Mouse (Mus musculus): Measurements from ENCODE around the gene Dnal4. TPM values are rescaled to one million over a fixed set of nuclear protein-coding genes. Genes with fewer than 3 reads are reported as not detected.
A peak's percentile ranks its signal among the peaks of the same experiment; 100 is the strongest.

The Dnal4 gene
- polyA plus RNA-seq, 1 experiment from 2014 or later: 73.3 TPM

DNA sequence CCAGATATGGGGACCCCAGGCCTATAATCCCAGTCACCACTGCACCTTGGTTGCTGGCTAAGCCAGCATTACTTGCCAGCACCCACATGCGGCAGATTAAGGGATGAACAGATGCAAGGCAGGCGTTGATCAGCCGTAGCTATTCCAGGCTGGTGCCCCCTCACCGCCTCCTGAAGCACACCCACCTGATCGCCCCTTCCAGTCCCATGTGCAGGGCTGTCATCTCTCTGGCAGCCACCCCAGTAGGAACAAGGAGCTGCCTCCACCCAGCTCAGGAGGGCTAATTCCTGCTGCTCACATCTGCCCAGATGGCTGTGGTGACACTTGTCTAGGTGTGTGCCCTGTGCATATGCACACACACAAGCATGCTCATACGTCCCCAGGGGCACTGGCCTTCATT is 16.7 kb downstream of the Dnal4 start:
- H3K36me3 ChIP-seq: peaks cover 32% of the 10 kb centered on the region
- no peak for ATAC-seq (ENCODE audit: insufficient number of reproducible peaks, low FRiP score, low TSS enrichment, low read depth)
- H3K9me3 ChIP-seq (replicated peaks): no peaks in the 10 kb centered on the region
- no peak overlapping the region for H3K4me2 ChIP-seq (replicated peaks)
- no peak overlapping the region for H3K9ac ChIP-seq
- no peak overlapping the region for H3K27ac ChIP-seq (replicated peaks)
- no peak overlapping the region for H3K4me3 ChIP-seq (replicated peaks)
- no peaks in the 10 kb centered on the region for H3K27me3 ChIP-seq
- peaks cover 33% of the 10 kb centered on the region for H3K4me1 ChIP-seq
- WGBS: 78% methylated on average over 6 of the region's 6 CpGs

DNA sequence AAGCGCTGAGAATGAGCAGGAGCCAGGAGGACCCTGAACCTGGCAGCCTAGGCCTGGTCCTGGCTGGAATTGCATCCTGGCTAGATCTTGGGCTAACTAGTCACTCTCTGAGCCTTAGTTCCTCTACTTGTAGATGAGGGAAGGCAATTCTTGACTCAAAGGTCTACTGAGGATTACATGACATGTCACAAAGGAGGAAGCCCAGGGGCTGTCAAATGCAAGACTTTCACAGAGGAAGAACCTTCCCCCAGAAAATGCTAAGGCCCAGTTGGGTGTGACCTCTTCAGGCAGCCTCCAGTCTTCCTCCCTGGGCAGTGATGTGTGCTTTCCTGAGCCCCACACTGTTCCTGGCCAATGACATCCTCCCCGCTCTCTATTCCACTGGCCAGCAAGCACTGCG is 20.5 kb downstream of the Dnal4 start:
- Histone ChIP-seq H3K4me2 (replicated peaks) (no peak overlapping the region), H3K27ac (replicated peaks) (no peak overlapping the region), H3K4me1 (peaks cover 25% of the 10 kb centered on the region; the same call in 1 of the 2 replicates), H3K36me3 (peaks cover 7% of the 10 kb centered on the region; the same call in 1 of the 2 replicates), H3K9ac (no peak overlapping the region), H3K9me3 (replicated peaks) (no peaks in the 10 kb centered on the region), H3K4me3 (replicated peaks) (no peak overlapping the region), H3K27me3 (no peaks in the 10 kb centered on the region)
- no peak for ATAC-seq (ENCODE audit: insufficient number of reproducible peaks, low FRiP score, low TSS enrichment, low read depth)
- 99% methylated on average over 3 of the region's 3 CpGs for WGBS

DNA sequence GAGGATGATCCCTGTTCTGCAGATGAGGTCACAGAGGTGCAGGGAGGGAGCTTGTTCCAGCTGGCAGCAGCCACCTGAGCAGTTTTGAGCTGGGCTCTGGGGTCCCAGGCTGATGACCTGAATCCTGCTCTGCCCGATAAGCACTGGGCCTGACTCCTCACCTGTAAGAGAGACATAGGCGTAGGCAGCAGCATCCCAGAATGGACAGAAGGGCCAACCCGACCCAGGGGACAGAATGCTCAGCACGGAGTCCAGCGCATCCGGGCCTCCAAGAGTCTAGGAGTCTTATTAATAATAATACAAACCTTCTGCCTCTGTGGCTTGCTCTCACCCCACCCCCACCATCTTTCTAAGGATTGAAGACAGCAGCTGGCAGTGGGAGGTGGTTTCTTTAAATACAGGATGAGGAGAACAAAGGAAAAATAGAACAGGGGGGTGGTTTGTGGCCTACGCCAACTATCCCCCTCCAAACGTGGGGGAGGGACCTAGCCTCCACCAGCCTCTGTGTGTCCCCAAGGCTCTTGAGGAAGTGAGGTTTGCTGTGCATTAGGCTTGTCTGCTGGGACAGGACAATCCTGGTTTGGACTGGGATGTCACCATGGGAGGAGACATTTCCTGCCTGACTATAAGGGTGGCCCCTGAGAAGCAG is 21.5 kb downstream of the Dnal4 start:
- H3K4me1 ChIP-seq: peaks cover 25% of the 10 kb centered on the region; the same call in 1 of the 2 replicates
- 0 out of 2 replicates have a peak, but pooled peaks have one; percentile 32 for ATAC-seq (ENCODE audit: insufficient number of reproducible peaks, low FRiP score, low TSS enrichment, low read depth)
- H3K4me2 ChIP-seq (replicated peaks): no peak overlapping the region
- H3K4me3 ChIP-seq (replicated peaks): no peak overlapping the region
- no peaks in the 10 kb centered on the region for H3K27me3 ChIP-seq
- peak overlapping the region; percentile 28; the same call in 1 of the 2 replicates for H3K27ac ChIP-seq (replicated peaks)
- H3K9me3 ChIP-seq (replicated peaks): no peaks in the 10 kb centered on the region
- H3K36me3 ChIP-seq: no peaks in the 10 kb centered on the region
- 51% methylated on average over 8 of the region's 8 CpGs for WGBS
- H3K9ac ChIP-seq: no peak overlapping the region

DNA sequence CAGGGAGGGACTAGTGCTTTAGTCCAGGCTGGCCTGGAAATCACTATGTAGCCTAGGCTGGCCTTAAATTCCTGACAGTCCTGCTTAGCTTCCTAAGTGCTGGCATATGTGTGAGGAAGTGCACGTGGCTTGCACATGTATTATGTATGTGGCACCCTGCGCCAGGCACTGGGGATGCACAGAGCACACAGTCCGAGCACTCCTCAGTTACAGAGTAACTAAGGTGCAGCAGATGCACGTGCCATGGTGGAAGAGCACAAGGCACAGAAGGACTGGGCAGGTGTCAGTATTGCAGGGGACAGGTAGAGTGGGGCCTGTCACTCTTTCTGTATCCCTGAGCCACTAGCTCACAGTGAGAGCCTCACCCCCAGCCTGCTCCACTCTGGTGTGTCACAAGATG is 22.5 kb downstream of the Dnal4 start:
- Histone ChIP-seq H3K27ac (replicated peaks) (no peak overlapping the region), H3K9me3 (replicated peaks) (no peaks in the 10 kb centered on the region), H3K9ac (no peak overlapping the region), H3K36me3 (no peaks in the 10 kb centered on the region), H3K4me3 (replicated peaks) (no peak overlapping the region), H3K4me2 (replicated peaks) (no peak overlapping the region), H3K27me3 (no peaks in the 10 kb centered on the region), H3K4me1 (peaks cover 25% of the 10 kb centered on the region; the same call in 1 of the 2 replicates)
- WGBS: 77% methylated on average over 4 of the region's 4 CpGs
- ATAC-seq (ENCODE audit: insufficient number of reproducible peaks, low FRiP score, low TSS enrichment, low read depth): no peak

DNA sequence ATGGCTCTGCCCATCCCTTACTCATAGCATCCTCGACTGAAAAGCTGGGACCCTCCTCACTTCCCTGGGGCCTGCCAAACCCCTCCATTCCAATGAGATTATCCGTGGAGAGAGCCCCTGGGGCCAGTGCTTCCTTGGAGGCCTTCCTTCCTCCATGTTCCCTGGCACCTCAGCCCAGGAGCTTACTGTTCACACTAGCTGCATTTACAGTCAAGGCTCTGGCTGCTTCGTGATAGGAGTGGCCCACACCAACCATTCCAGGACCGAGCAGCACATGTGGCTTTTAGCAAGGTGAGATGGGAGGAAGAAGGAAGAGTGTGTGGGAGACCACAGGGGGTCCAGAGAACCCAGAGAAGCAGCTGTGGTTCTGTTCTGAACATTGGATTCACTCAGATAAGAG is 23.8 kb downstream of the Dnal4 start:
- Histone ChIP-seq H3K9me3 (replicated peaks) (no peaks in the 10 kb centered on the region), H3K9ac (no peak overlapping the region), H3K4me3 (replicated peaks) (no peak overlapping the region), H3K27ac (replicated peaks) (no peak overlapping the region), H3K36me3 (no peaks in the 10 kb centered on the region), H3K4me2 (replicated peaks) (no peak overlapping the region), H3K27me3 (no peaks in the 10 kb centered on the region), H3K4me1 (peaks cover 25% of the 10 kb centered on the region; the same call in 1 of the 2 replicates)
- no peak for ATAC-seq (ENCODE audit: insufficient number of reproducible peaks, low FRiP score, low TSS enrichment, low read depth)
- 48% methylated on average over 4 of the region's 4 CpGs for WGBS

DNA sequence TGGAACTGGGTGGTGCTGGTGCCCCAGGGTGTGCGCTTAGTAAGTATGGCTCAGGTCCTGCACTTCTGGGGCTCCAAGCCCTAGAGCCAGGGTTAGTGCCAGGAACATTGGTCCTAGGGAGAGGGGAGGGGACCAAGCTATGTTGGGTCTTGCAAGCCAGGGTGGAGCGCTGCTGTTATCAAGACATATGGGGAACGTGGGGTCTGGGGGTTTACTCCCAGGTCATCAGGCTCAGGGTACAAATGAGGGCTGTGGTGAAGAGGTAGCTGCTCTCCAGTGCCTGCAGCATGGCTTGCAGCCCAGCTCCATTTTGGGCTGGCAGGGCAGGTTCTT is 24.3 kb downstream of the Dnal4 start:
- Histone ChIP-seq H3K36me3 (no peaks in the 10 kb centered on the region), H3K9ac (no peak overlapping the region), H3K27ac (replicated peaks) (no peak overlapping the region), H3K27me3 (no peaks in the 10 kb centered on the region), H3K4me2 (replicated peaks) (no peak overlapping the region), H3K4me3 (replicated peaks) (no peak overlapping the region), H3K4me1 (peaks cover 25% of the 10 kb centered on the region; the same call in 1 of the 2 replicates), H3K9me3 (replicated peaks) (no peaks in the 10 kb centered on the region)
- WGBS: 91% methylated on average over 3 of the region's 3 CpGs
- no peak for ATAC-seq (ENCODE audit: insufficient number of reproducible peaks, low FRiP score, low TSS enrichment, low read depth)

DNA sequence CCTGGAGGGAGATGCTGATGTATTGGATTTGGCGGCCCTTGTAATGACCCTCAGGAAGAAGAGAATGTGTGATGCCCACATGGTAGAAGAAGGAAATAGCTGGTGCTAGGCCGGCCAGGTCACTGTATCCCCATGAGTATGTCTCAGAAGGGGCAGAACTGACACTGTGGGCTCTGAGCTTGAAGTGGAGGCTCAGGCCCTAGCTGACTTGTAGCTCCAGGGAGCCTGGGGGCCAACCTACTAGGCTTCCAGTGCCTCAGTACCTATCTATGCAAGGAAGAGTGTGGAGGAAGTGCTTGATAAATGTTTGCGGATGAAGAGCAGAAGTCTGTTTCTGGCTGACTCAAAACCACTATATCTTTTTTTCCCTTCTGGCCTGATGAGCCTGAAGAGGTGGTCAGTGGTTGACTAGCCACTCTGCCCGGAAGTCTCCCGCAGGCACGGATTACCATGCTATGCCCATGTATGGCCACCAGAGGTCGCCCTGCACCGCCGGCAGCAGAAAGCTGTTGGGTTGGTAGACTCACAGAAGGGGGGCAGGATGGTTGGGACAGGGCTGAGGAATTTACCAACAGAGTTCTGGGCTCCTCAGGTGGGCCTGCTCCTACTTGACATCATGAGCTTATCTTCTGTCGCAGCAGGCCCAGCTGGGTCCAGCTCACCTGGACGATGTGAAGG is 24.8 kb downstream of the Dnal4 start:
- no peak overlapping the region for H3K9ac ChIP-seq
- H3K9me3 ChIP-seq (replicated peaks): no peaks in the 10 kb centered on the region
- WGBS: 23% methylated on average over 11 of the region's 11 CpGs
- no peak for ATAC-seq (ENCODE audit: insufficient number of reproducible peaks, low FRiP score, low TSS enrichment, low read depth)
- H3K27ac ChIP-seq (replicated peaks): no peak overlapping the region
- no peaks in the 10 kb centered on the region for H3K36me3 ChIP-seq
- no peaks in the 10 kb centered on the region for H3K27me3 ChIP-seq
- no peak overlapping the region for H3K4me3 ChIP-seq (replicated peaks)
- H3K4me1 ChIP-seq: peaks cover 25% of the 10 kb centered on the region; the same call in 1 of the 2 replicates
- no peak overlapping the region for H3K4me2 ChIP-seq (replicated peaks)

DNA sequence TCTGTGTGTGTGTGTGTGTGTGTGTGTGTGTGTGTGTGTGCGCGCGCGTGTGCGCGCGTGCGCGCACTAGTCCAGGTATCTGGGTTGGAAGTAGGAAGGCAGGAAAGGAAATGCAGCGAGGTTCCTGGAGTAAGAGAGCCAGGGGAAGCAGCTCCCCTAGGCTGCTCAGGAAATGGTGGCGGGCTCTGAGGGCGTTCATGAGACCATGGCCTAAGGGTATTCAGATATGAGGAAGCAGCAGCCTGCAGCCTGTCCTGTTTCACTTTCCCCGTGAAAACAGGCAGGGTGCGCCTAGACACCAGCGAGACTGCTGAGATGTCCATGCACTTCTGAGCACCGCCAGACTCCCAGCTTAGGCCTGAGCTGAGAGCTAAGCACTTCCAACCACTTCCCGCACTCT is 25.9 kb downstream of the Dnal4 start:
- Histone ChIP-seq H3K4me3 (replicated peaks) (no peak overlapping the region), H3K36me3 (no peaks in the 10 kb centered on the region), H3K9ac (no peak overlapping the region), H3K9me3 (replicated peaks) (no peaks in the 10 kb centered on the region), H3K4me2 (replicated peaks) (no peak overlapping the region), H3K4me1 (peaks cover 22% of the 10 kb centered on the region; the same call in 1 of the 2 replicates), H3K27ac (replicated peaks) (no peak overlapping the region), H3K27me3 (no peaks in the 10 kb centered on the region)
- ATAC-seq (ENCODE audit: insufficient number of reproducible peaks, low FRiP score, low TSS enrichment, low read depth): no peak
- 79% methylated on average over 17 of the region's 17 CpGs for WGBS

DNA sequence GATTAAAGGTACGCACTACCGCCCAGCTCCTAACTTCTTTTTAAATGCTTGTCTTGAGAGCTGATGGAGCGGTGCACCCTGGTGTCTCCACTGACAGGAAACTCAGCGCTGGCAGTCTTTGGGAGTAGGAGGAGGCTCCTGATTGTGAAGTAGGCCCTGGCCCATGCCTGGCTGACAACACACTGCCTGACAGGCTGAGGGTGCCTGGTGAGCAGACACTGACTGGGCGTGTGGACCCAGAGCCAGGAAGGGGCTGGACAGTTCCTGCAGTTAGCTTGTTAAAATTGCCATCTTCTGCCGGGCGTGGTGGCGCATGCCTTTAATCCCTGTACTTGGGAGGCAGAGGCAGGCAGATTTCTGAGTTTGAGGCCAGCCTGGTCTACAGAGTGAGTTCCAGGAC is 27.4 kb downstream of the Dnal4 start:
- WGBS: 93% methylated on average over 8 of the region's 8 CpGs

DNA sequence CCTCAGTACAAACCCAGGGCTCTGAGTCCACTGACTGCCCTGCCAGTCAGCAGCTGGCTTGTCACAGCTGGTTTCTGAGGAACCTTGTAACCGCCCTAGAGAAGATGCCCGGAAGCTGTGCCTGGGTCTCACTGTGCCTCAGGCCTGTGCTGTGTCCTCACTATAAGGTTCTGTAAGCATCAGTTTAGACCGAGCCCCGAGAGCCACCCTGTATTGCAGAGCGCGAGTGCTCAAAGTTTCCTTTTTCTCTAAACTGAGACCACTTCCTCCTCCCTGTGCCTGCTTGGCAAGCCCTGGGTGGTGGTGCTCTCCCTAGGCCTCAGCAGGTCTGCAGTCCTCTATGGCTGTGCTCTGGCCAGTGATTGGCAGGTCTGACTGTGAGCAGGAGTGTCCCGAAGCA is 28.5 kb downstream of the Dnal4 start:
- Histone ChIP-seq H3K27me3 (no peaks in the 10 kb centered on the region), H3K4me2 (replicated peaks) (no peak overlapping the region), H3K4me3 (replicated peaks) (no peak overlapping the region), H3K4me1 (peaks cover 13% of the 10 kb centered on the region; the same call in 1 of the 2 replicates), H3K36me3 (no peaks in the 10 kb centered on the region), H3K9me3 (replicated peaks) (no peaks in the 10 kb centered on the region), H3K27ac (replicated peaks) (no peak overlapping the region), H3K9ac (no peak overlapping the region)
- WGBS: 89% methylated on average over 7 of the region's 7 CpGs
- no peak for ATAC-seq (ENCODE audit: insufficient number of reproducible peaks, low FRiP score, low TSS enrichment, low read depth)

More for the DNA sequence above, 27.4 kb downstream of the Dnal4 start:
- no peak for ATAC-seq (ENCODE audit: insufficient number of reproducible peaks, low FRiP score, low TSS enrichment, low read depth)
- Histone ChIP-seq H3K36me3 (no peaks in the 10 kb centered on the region), H3K27me3 (no peaks in the 10 kb centered on the region), H3K27ac (replicated peaks) (no peak overlapping the region), H3K9me3 (replicated peaks) (no peaks in the 10 kb centered on the region), H3K4me3 (replicated peaks) (no peak overlapping the region), H3K9ac (no peak overlapping the region), H3K4me1 (peaks cover 13% of the 10 kb centered on the region; the same call in 1 of the 2 replicates), H3K4me2 (replicated peaks) (no peak overlapping the region)

DNA sequence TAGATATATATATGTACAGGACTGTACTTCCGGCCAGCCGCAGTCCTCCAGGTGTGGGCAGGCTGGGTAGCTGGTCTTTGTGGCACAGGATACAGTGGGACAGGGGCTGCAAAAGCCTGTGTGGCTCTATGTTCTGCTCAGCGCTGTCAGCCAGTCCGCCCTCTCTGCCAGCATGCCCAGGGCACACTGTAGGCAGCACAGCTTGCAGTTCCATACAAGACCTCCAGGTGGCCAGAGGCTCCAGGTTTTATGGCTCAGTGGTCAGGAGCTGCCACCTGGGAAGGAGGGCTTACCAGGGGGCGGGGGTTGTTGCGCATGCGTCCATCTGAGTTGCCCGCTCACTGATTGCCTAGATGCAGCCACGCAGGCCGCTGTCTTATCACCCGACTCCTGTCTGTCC is 29.7 kb downstream of the Dnal4 start:
- H3K4me2 ChIP-seq (replicated peaks): no peak overlapping the region
- no peaks in the 10 kb centered on the region for H3K9me3 ChIP-seq (replicated peaks)
- no peak overlapping the region for H3K4me3 ChIP-seq (replicated peaks)
- no peak overlapping the region for H3K27ac ChIP-seq (replicated peaks)
- no peak overlapping the region for H3K9ac ChIP-seq
- H3K36me3 ChIP-seq: no peaks in the 10 kb centered on the region
- H3K4me1 ChIP-seq: peaks cover 9% of the 10 kb centered on the region; the same call in 1 of the 2 replicates
- no peak for ATAC-seq (ENCODE audit: insufficient number of reproducible peaks, low FRiP score, low TSS enrichment, low read depth)
- WGBS: 51% methylated on average over 11 of the region's 11 CpGs
- no peaks in the 10 kb centered on the region for H3K27me3 ChIP-seq

All from embryonic facial prominence, embryonic 15.5 days (tissue).